Mouse (Mus musculus) liver, postnatal 0 days (tissue): ENCODE results near the gene Siglece. TPM values are rescaled to one million over a fixed set of nuclear protein-coding genes. Genes with fewer than 3 reads are reported as not detected.

Source experiments
- ATAC-seq: fragments of 200-750 bp; cut with Nextera tagmentation; 2 replicates; pipeline ENCODE4 v1.8.0; 2017; ENCODE audit warnings: mild to moderate bottlenecking, moderate library complexity
- DNase-seq: peaks from one replicate; pipeline ENCODE4 v3.0.0-alpha.2; 2016
- H3K27ac ChIP-seq: fragments of 300-500 bp; sonication (generic); 2 replicates; pipeline ENCODE4 v1.5.1; 2014; ENCODE audit warnings: antibody characterized with exemption, moderate library complexity, mild to moderate bottlenecking, low read depth
- H3K27me3 ChIP-seq: fragments of 300-500 bp; sonication (generic); 2 replicates; pipeline ENCODE4 v1.6.1; 2014; ENCODE audit warnings: low read length, control low read depth, mixed read lengths; ENCODE audit not compliant: insufficient read depth
- H3K36me3 ChIP-seq: fragments of 300-500 bp; sonication (generic); replicated peaks from 2 replicates; pipeline ENCODE4 v1.6.1; 2014; ENCODE audit warnings: mild to moderate bottlenecking, control low read depth, low read length, moderate library complexity, mixed read lengths; ENCODE audit not compliant: insufficient read depth
- H3K4me1 ChIP-seq: fragments of 300-500 bp; sonication (generic); 2 replicates; pipeline ENCODE4 v1.6.1; 2014; ENCODE audit warnings: antibody characterized with exemption, mild to moderate bottlenecking, control low read depth; ENCODE audit not compliant: insufficient read depth
- H3K4me2 ChIP-seq: fragments of 300-500 bp; sonication (generic); 2 replicates; pipeline ENCODE4 v1.6.1; 2014; ENCODE audit warnings: low read depth, mild to moderate bottlenecking, low read length, moderate library complexity, mixed read lengths
- H3K4me3 ChIP-seq: fragments of 300-500 bp; sonication (generic); 2 replicates; pipeline ENCODE4 v1.5.1; 2014; ENCODE audit warnings: low read depth, low read length
- H3K9ac ChIP-seq: fragments of 300-500 bp; sonication (generic); replicated peaks from 2 replicates; pipeline ENCODE4 v1.6.1; 2014; ENCODE audit warnings: mild to moderate bottlenecking, moderate library complexity
- H3K9me3 ChIP-seq: fragments of 300-500 bp; sonication (generic); 2 replicates; pipeline ENCODE4 v1.6.1; 2016; ENCODE audit warnings: mild to moderate bottlenecking, control low read depth, low read length, mixed read lengths
- CTCF ChIP-seq: sonication (generic); IDR thresholded peaks from 2 replicates; pipeline ENCODE4 v1.5.1; 2016; ENCODE audit warnings: antibody characterized with exemption, low read depth
- EP300 ChIP-seq: IDR thresholded peaks from 2 replicates; pipeline ENCODE4 v1.6.1; 2016; ENCODE audit warnings: antibody characterized with exemption, low read depth, mild to moderate bottlenecking
- WGBS: fragments of 180-500 bp; shearing (Covaris S2); extraction: QIAGEN DNeasy Blood & Tissue Kit; methylation state at CpG from one replicate; pipeline ENCODE4 v1.1.7; 2014; ENCODE audit not compliant: insufficient replicate concordance; 5-methylcytosine and 5-hydroxymethylcytosine counted together
- polyA plus RNA-seq: library from polyadenylated mRNA; unstranded; fragments of >200 nt; fragmentation: Nextera tagmentation; extraction: Ambion mirVana; gene quantifications from 2 replicates; pipeline ENCODE4 v1.2.1, GENCODE M21; 2015

Gene Siglece
- polyA plus RNA-seq, 1 experiment from 2014 or later: 5.8 TPM

DNA sequence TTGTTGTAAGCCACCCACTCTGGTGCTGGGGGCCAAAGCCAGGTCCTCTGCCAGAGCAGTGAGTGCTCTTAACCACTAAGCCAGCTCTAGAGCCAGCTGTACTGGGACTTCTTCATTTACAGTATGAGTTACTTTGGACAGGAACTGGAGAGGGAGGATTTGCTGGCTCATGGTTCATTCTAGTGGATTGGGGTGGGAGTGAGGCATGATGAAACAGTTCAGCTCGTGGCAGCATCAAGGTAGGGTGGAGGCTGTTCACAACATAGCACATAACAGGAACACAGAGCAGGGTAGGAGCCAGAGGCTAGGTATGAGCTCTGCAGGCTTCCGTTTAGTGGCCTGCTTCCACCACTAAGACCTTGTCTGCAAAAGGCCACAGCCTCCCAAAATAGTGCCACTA, 23.8 kb downstream of the Siglece start:
- WGBS: 38% methylated on average over 2 of the region's 2 CpGs
- no peak overlapping the region for H3K4me2 ChIP-seq
- H3K9ac ChIP-seq: no peak overlapping the region
- H3K4me3 ChIP-seq: no peak overlapping the region
- ATAC-seq (peak; percentile 51), DNase-seq (no peak)
- no peaks in the 10 kb centered on the region for H3K36me3 ChIP-seq
- no peak for TF ChIP-seq CTCF
- no peak for TF ChIP-seq EP300
- H3K27me3 ChIP-seq: no peaks in the 10 kb centered on the region
- H3K9me3 ChIP-seq: no peaks in the 10 kb centered on the region
- peak overlapping the region; percentile 44; the same call in 1 of the 2 replicates for H3K27ac ChIP-seq
- H3K4me1 ChIP-seq: no peaks in the 10 kb centered on the region

GRCm38 (mm10) chr7:43634500-43634899, 25.5 kb downstream of the Siglece start, which contains the start of gene Ceacam18:
Gene Ceacam18, plus strand, starts transcription at chr7:43634707.
- TF ChIP-seq EP300 (no peak), CTCF (no peak)
- H3K27me3 ChIP-seq: no peaks in the 10 kb centered on the region
- no peaks in the 10 kb centered on the region for H3K9me3 ChIP-seq
- no peak within 1 kb of the TSS for H3K9ac ChIP-seq
- H3K27ac ChIP-seq: no peak within 1 kb of the TSS
- no peak within 1 kb of the TSS for H3K4me3 ChIP-seq
- no peaks in the 10 kb centered on the region for H3K4me1 ChIP-seq
- no peaks in the 10 kb centered on the region for H3K36me3 ChIP-seq
- no peak within 1 kb of the TSS for H3K4me2 ChIP-seq
- ATAC-seq: no peak
- no peak for DNase-seq
- WGBS: 41% methylated on average over 6 of the region's 6 CpGs

DNA sequence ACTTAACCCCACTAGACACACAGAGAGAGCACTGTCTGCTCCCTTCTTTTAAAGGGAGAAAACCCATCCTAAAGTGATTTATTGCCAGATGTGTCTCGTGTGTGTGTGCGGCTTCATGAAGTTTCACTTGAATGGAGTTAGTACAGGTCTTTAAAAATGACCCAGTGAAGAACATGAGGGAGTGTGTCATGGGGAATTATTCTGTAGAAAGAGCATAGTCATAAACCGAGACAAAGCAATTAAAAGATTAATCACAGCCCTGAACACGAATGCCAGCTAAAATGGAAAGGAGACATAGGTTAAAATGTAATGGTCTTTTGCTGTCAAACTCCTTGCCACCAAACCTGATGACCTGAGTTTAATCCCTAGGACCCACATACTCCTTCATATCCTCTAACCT, 26.0 kb downstream of the Siglece start:
- TF ChIP-seq CTCF: no peak
- no peak for TF ChIP-seq EP300
- no peak overlapping the region for H3K9ac ChIP-seq
- H3K36me3 ChIP-seq: no peaks in the 10 kb centered on the region
- WGBS: 75% methylated on average over 4 of the region's 4 CpGs
- no peaks in the 10 kb centered on the region for H3K27me3 ChIP-seq
- H3K4me1 ChIP-seq: no peaks in the 10 kb centered on the region
- no peak for DNase-seq
- H3K4me3 ChIP-seq: no peak overlapping the region
- ATAC-seq: no peak
- no peaks in the 10 kb centered on the region for H3K9me3 ChIP-seq
- H3K4me2 ChIP-seq: no peak overlapping the region
- no peak overlapping the region for H3K27ac ChIP-seq

GRCm38 (mm10) chr7:43625794-43626422, 34.1 kb downstream of the Siglece start:
- no peaks in the 10 kb centered on the region for H3K27me3 ChIP-seq
- H3K4me1 ChIP-seq: no peaks in the 10 kb centered on the region
- ATAC-seq (no peak), DNase-seq (no peak)
- TF ChIP-seq EP300: no peak
- no peak for TF ChIP-seq CTCF
- WGBS: 60% methylated on average over 8 of the region's 8 CpGs
- H3K4me2 ChIP-seq: no peak overlapping the region
- H3K9me3 ChIP-seq: no peaks in the 10 kb centered on the region
- H3K27ac ChIP-seq: no peak overlapping the region
- H3K4me3 ChIP-seq: no peak overlapping the region
- H3K36me3 ChIP-seq: no peaks in the 10 kb centered on the region
- no peak overlapping the region for H3K9ac ChIP-seq

DNA sequence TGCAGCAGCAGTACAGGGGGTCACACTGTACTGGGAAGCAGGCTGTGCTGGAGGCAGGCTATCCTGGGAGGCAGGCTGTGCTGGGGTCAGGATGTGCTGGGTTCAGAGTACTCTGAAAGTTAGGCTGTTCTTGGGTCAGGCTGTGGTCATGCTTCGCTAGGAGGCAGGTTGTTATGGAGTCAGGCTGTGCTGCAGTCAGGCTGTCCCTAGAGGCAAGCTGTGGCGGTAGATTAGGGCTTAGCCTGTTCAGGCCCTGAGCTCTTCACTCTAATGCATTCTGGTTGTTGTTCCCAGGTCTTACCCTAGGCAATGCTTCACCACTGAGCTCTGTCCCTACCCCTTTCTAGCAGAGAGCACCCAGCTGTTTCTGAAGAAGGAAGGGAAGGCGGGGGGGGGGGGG, 34.9 kb downstream of the Siglece start:
- DNase-seq: no peak
- no peak for ATAC-seq
- Histone ChIP-seq H3K4me1 (no peaks in the 10 kb centered on the region), H3K4me3 (no peak overlapping the region), H3K36me3 (no peaks in the 10 kb centered on the region), H3K9me3 (no peaks in the 10 kb centered on the region), H3K27me3 (no peaks in the 10 kb centered on the region), H3K27ac (no peak overlapping the region), H3K9ac (no peak overlapping the region), H3K4me2 (no peak overlapping the region)
- TF ChIP-seq EP300 (no peak), CTCF (no peak)
- 64% methylated on average over 3 of the region's 3 CpGs for WGBS

GRCm38 (mm10) chr7:43623819-43624218, 36.1 kb downstream of the Siglece start:
- Histone ChIP-seq H3K4me2 (no peak overlapping the region), H3K27ac (no peak overlapping the region), H3K9ac (no peak overlapping the region), H3K36me3 (no peaks in the 10 kb centered on the region), H3K4me1 (no peaks in the 10 kb centered on the region), H3K27me3 (no peaks in the 10 kb centered on the region), H3K9me3 (no peaks in the 10 kb centered on the region), H3K4me3 (no peak overlapping the region)
- ATAC-seq (no peak), DNase-seq (no peak)
- no peak for TF ChIP-seq CTCF
- TF ChIP-seq EP300: no peak
- WGBS: 31% methylated on average over 10 of the region's 10 CpGs
